Mouse (Mus musculus): ENCODE data around the gene Ipo8. TPM values are rescaled to one million over a fixed set of nuclear protein-coding genes. Genes with fewer than 3 reads are reported as not detected.
A peak's percentile ranks its signal among the peaks of the same experiment; 100 is the strongest.

The Ipo8 gene
- total and polyA plus RNA-seq, 3 experiments = 9.9 to 23.6 (median 21.8) TPM

DNA sequence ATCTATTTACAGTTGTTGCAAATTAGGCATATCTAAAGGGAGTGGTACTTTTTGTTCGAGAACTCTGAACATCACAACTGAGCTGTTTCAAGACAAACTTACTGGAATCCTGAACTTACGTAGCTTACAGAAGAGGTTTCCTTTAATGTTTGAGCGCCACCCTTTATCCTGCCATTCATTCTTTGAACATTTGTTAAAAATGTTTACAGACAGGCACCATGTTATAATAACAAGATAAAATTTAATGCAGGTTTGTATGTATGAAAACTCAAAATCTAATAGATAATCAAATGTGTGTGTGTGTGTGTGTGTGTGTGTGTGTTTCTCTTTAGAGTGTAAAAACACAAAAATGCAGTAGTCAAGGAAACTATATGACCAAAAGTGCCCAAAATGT, 458 bp upstream of the Ipo8 start:
- DNase-seq = no peak
- Histone ChIP-seq H3K4me3 (peak overlapping the region; percentile 51), H3K9ac (ENCODE audit: low read depth, low read length) (no peak overlapping the region), H3K4me1 (ENCODE audit: control insufficient read depth, insufficient read depth, low read length) (peaks cover 1% of the 10 kb centered on the region; the same call in 1 of the 2 replicates), H3K27ac (peak overlapping the region; percentile 10; the same call in 1 of the 2 replicates), H3K27me3 (ENCODE audit: control insufficient read depth, insufficient read depth, low read length) (no peaks in the 10 kb centered on the region), H3K79me2 (replicated peaks; ENCODE audit: control insufficient read depth, insufficient read depth, low read length) (no peaks in the 10 kb centered on the region; the same call in 1 of the 2 replicates), H3K36me3 (ENCODE audit: control insufficient read depth, insufficient read depth, low read length) (no peaks in the 10 kb centered on the region; the same call in 1 of the 2 replicates)
- WGBS = 23% methylated on average over 3 of the region's 3 CpGs
- TF ChIP-seq POLR2A (IDR thresholded peaks at IDR 0.05; ENCODE audit: insufficient read depth, low read depth, low read length) (no peak), CTCF (IDR thresholded peaks at IDR 0.05) (no peak), EP300 (IDR thresholded peaks at IDR 0.05; ENCODE audit: insufficient read depth, low read depth, low read length) (no peak)
- intact Hi-C loops (cut with DNase I) = loop anchor here (2.0 to 5.0 kb wide), 3 partner anchors 63 to 619 kb away; partner anchors contain the start of genes Ergic2 and Sinhcaf

DNA sequence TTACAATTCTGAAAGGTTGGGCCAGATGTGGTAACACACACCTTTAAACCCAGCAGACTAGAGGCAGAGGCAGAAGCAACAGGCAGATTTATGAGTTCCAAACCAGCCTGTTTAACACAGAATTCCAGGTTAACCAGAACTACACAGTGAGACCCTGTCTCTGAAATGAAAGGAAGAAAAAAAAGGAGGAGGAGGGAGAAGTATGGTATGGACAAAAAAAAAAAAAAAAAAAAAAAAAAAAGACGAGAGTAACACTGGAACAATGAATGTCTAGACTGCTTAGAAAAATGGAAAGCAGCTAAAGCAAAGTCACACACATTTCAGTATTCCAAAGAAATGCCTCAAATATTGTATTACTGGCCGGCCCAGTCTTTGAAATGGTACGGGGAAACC, 916 bp downstream of the Ipo8 start:
- H3K36me3 ChIP-seq (ENCODE audit: control insufficient read depth, insufficient read depth, low read length) = no peaks in the 10 kb centered on the region; the same call in 1 of the 2 replicates
- H3K27ac ChIP-seq = no peak overlapping the region; the same call in 1 of the 2 replicates
- H3K79me2 ChIP-seq (replicated peaks; ENCODE audit: control insufficient read depth, insufficient read depth, low read length) = no peaks in the 10 kb centered on the region; the same call in 1 of the 2 replicates
- H3K4me1 ChIP-seq (ENCODE audit: control insufficient read depth, insufficient read depth, low read length) = peaks cover 1% of the 10 kb centered on the region; the same call in 1 of the 2 replicates
- H3K9ac ChIP-seq (ENCODE audit: low read depth, low read length) = peak overlapping the region; percentile 85
- H3K4me3 ChIP-seq = peak overlapping the region; percentile 51
- TF ChIP-seq POLR2A (IDR thresholded peaks at IDR 0.05; ENCODE audit: insufficient read depth, low read depth, low read length) (no peak), EP300 (IDR thresholded peaks at IDR 0.05; ENCODE audit: insufficient read depth, low read depth, low read length) (no peak), CTCF (IDR thresholded peaks at IDR 0.05) (no peak)
- no peaks in the 10 kb centered on the region for H3K27me3 ChIP-seq (ENCODE audit: control insufficient read depth, insufficient read depth, low read length)
- intact Hi-C loops (cut with DNase I) = loop anchor here (2.0 to 5.0 kb wide), 3 partner anchors 64 to 618 kb away; partner anchors contain the start of genes Ergic2 and Sinhcaf
- DNase-seq = no peak
- 4% methylated on average over 3 of the region's 3 CpGs for WGBS

DNA sequence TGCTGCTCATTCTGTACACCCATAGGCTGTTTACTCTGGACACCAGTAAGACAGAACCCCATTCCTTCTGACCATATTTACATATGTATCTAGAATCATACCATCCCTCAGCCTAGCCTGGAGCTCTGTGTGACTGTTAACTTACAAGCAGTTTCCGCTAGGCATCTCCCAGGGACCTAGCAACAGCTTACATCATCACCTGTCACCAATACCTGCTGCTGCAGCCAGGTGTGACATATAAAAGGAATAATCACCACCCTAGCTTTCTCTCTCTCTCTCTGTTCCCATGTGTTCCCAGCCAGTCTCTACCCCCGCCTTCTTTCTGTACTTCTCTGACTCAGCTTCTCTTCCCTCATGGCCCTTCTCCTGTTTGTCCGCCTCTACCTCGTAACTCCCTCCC, 5.1 kb downstream of the Ipo8 start:
- Histone ChIP-seq H3K4me3 (no peak overlapping the region), H3K4me1 (ENCODE audit: control insufficient read depth, insufficient read depth, low read length) (no peaks in the 10 kb centered on the region), H3K79me2 (replicated peaks; ENCODE audit: control insufficient read depth, insufficient read depth, low read length) (no peaks in the 10 kb centered on the region; the same call in 1 of the 2 replicates), H3K36me3 (ENCODE audit: control insufficient read depth, insufficient read depth, low read length) (no peaks in the 10 kb centered on the region; the same call in 1 of the 2 replicates), H3K27me3 (ENCODE audit: control insufficient read depth, insufficient read depth, low read length) (no peaks in the 10 kb centered on the region), H3K9ac (ENCODE audit: low read depth, low read length) (no peak overlapping the region), H3K27ac (no peak overlapping the region)
- 97% methylated on average over 4 of the region's 4 CpGs for WGBS
- TF ChIP-seq CTCF (IDR thresholded peaks at IDR 0.05) = no peak
- intact Hi-C loops (cut with DNase I) = loop anchor here (10.0 kb wide), 1 partner anchor 1741 kb away; the partner anchor contains the start of gene Mansc4
- DNase-seq = no peak

DNA sequence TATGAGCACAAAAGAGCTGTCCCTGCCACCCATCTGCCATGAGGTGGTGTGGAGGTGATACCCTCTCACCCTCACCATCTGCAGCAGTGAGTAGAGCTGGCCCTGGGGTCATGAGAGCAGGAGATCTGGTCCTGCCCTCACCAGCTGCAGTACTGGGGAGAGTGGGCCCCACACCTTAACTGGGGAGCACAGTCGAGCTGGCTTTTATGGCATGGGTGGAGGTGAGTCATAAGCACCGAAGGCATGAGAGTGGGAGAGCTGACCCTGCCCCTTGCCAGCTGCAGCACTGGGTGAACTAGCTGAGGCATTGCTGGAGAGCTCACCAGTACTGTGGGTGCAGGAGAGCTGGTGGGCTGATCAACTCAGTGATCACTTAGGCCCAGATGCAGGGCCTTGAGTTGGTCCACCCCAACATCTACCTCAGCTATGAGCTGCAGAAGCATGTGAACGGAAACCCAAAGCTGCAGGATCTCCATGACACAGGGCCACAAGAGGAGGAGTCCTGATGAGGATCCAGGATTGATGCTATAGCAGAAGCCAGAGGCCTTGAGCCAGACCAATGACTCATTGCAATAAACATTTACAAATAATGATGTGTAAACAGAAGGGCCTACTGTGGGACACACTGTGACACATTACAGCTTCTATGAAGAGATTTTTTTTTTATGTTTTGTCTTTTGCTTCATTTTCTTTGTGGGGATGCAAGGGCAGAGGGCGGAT, 12.5 kb downstream of the Ipo8 start:
- no peak overlapping the region for H3K27ac ChIP-seq

DNA sequence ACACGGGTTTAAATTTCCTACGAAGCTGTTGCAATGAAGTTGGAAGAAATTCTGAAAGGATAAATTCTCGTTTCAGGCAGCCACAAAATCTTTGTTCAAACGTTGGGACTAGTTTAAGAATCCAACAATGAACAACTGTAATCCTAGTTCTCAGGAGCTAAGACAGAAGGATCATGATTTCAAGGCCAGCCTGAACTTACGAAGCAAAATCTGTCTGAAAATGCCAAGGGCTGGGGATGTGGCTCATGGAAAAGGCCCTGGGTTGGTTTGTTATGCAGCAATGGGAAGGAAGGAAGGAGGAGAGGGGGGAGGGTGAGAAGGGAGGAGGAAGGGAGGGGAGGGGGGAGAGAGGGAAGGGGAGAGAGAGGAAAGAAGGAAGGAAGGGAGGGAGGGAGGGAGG, 14.5 kb downstream of the Ipo8 start:
- 82% methylated on average over 5 of the region's 5 CpGs for WGBS
- no peak for TF ChIP-seq POLR2A (IDR thresholded peaks at IDR 0.05; ENCODE audit: insufficient read depth, low read depth, low read length)
- no peak for TF ChIP-seq EP300 (IDR thresholded peaks at IDR 0.05; ENCODE audit: insufficient read depth, low read depth, low read length)
- TF ChIP-seq CTCF (IDR thresholded peaks at IDR 0.05) = no peak
- intact Hi-C loops (cut with DNase I) = no loop called here
- no peaks in the 10 kb centered on the region for H3K36me3 ChIP-seq (ENCODE audit: control insufficient read depth, insufficient read depth, low read length)
- no peak overlapping the region for H3K27ac ChIP-seq
- H3K4me1 ChIP-seq (ENCODE audit: control insufficient read depth, insufficient read depth, low read length) = no peaks in the 10 kb centered on the region
- no peak for DNase-seq
- H3K4me3 ChIP-seq = no peak overlapping the region
- no peak overlapping the region for H3K9ac ChIP-seq (ENCODE audit: low read depth, low read length)
- no peaks in the 10 kb centered on the region for H3K27me3 ChIP-seq (ENCODE audit: control insufficient read depth, insufficient read depth, low read length)
- 0 out of 2 replicates have a peak, but pooled peaks cover 1% of the 10 kb centered on the region for H3K79me2 ChIP-seq (replicated peaks; ENCODE audit: control insufficient read depth, insufficient read depth, low read length)

More for the DNA sequence above, 12.5 kb downstream of the Ipo8 start:
- no peaks in the 10 kb centered on the region for H3K27me3 ChIP-seq (ENCODE audit: control insufficient read depth, insufficient read depth, low read length)
- DNase-seq = no peak
- H3K79me2 ChIP-seq (replicated peaks; ENCODE audit: control insufficient read depth, insufficient read depth, low read length) = 0 out of 2 replicates have a peak, but pooled peaks cover 1% of the 10 kb centered on the region
- H3K4me3 ChIP-seq = no peak overlapping the region
- WGBS = 82% methylated on average over 4 of the region's 4 CpGs
- no peaks in the 10 kb centered on the region for H3K4me1 ChIP-seq (ENCODE audit: control insufficient read depth, insufficient read depth, low read length)
- H3K9ac ChIP-seq (ENCODE audit: low read depth, low read length) = 0 out of 2 replicates have a peak overlapping the region, but pooled peaks have one; percentile 12
- intact Hi-C loops (cut with DNase I) = no loop called here
- no peak for TF ChIP-seq EP300 (IDR thresholded peaks at IDR 0.05; ENCODE audit: insufficient read depth, low read depth, low read length)
- no peak for TF ChIP-seq CTCF (IDR thresholded peaks at IDR 0.05)
- no peak for TF ChIP-seq POLR2A (IDR thresholded peaks at IDR 0.05; ENCODE audit: insufficient read depth, low read depth, low read length)
- H3K36me3 ChIP-seq (ENCODE audit: control insufficient read depth, insufficient read depth, low read length) = no peaks in the 10 kb centered on the region

DNA sequence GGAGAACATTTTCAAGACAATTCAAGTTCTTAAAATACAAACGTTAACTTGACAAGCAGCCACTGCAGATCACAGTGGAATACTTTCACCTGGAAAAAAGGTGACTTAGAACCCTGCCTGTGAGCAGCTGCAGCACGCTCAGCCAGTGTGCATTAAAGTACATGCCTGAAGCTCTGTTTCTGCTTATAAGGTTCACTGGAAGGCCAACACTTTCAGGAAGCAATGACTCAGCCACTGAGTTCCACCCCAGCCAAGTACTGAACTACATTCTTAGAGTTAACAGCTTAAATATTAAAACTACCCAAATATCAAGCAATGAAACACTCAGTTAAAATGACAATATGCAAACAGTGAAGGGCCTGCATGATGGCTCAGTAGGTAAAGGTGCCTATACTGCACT, 20.1 kb downstream of the Ipo8 start:
- DNase-seq = no peak
- Histone ChIP-seq H3K79me2 (replicated peaks; ENCODE audit: control insufficient read depth, insufficient read depth, low read length) (no peaks in the 10 kb centered on the region), H3K4me1 (ENCODE audit: control insufficient read depth, insufficient read depth, low read length) (no peaks in the 10 kb centered on the region), H3K9ac (ENCODE audit: low read depth, low read length) (no peak overlapping the region), H3K36me3 (ENCODE audit: control insufficient read depth, insufficient read depth, low read length) (peaks cover 1% of the 10 kb centered on the region; the same call in 1 of the 2 replicates), H3K4me3 (no peak overlapping the region), H3K27ac (no peak overlapping the region), H3K27me3 (ENCODE audit: control insufficient read depth, insufficient read depth, low read length) (no peaks in the 10 kb centered on the region)
- WGBS = 84% methylated on average over 2 of the region's 2 CpGs
- no peak for TF ChIP-seq POLR2A (IDR thresholded peaks at IDR 0.05; ENCODE audit: insufficient read depth, low read depth, low read length)
- TF ChIP-seq EP300 (IDR thresholded peaks at IDR 0.05; ENCODE audit: insufficient read depth, low read depth, low read length) = no peak
- no peak for TF ChIP-seq CTCF (IDR thresholded peaks at IDR 0.05)
- intact Hi-C loops (cut with DNase I) = no loop called here
